Mouse (Mus musculus) spleen, postnatal 14 days (tissue): Measurements from ENCODE around the gene Ppp1ca.

Experiments used
- DNase-seq, 2 experiments: peaks; one replicate each; pipeline ENCODE4 v3.0.0; 2021 to 2022; ENCODE audit warnings: low spot score in 2 of 2

The Ppp1ca gene

GRCm38 (mm10) chr19:4211891-4212588, 20.2 kb downstream of the Ppp1ca start:
- DNase-seq, result no peak

GRCm38 (mm10) chr19:4213524-4213974, 21.7 kb downstream of the Ppp1ca start:
- no peak for DNase-seq

- peak; percentile 50 to 68 for DNase-seq
Observed at GRCm38 (mm10) chr19:4214071-4214770, 22.4 kb downstream of the Ppp1ca start, which contains the start of the genes Clcf1 and AC109138.7. Clcf1 (plus strand) TSS chr19:4214238. AC109138.7 (plus strand) TSS chr19:4214357.

- no peak for DNase-seq
Observed at GRCm38 (mm10) chr19:4214771-4215450, 23.0 kb downstream of the Ppp1ca start.

GRCm38 (mm10) chr19:4215451-4215840, 23.6 kb downstream of the Ppp1ca start:
- DNase-seq, result no peak

GRCm38 (mm10) chr19:4216041-4216685, 24.3 kb downstream of the Ppp1ca start:
- DNase-seq, result no peak

- no peak for DNase-seq
Observed at GRCm38 (mm10) chr19:4217140-4217539, 25.3 kb downstream of the Ppp1ca start.

GRCm38 (mm10) chr19:4217855-4218254, 26.0 kb downstream of the Ppp1ca start:
- DNase-seq, result no peak

GRCm38 (mm10) chr19:4218293-4218692, 26.4 kb downstream of the Ppp1ca start:
- DNase-seq, result no peak

- DNase-seq, result no peak
Observed at GRCm38 (mm10) chr19:4218784-4219183, 26.9 kb downstream of the Ppp1ca start.

GRCm38 (mm10) chr19:4219943-4220342, 28.1 kb downstream of the Ppp1ca start:
- DNase-seq, result no peak

GRCm38 (mm10) chr19:4220416-4220815, 28.6 kb downstream of the Ppp1ca start:
- no peak for DNase-seq

- no peak for DNase-seq
Observed at GRCm38 (mm10) chr19:4220957-4221743, 29.3 kb downstream of the Ppp1ca start.

GRCm38 (mm10) chr19:4222165-4222564, 30.3 kb downstream of the Ppp1ca start:
- DNase-seq, result no peak

- no peak for DNase-seq
Observed at GRCm38 (mm10) chr19:4226779-4227178, 34.9 kb downstream of the Ppp1ca start.

- DNase-seq, result no peak
Observed at GRCm38 (mm10) chr19:4227446-4227845, 35.6 kb downstream of the Ppp1ca start.

- peak in 1 of 2 experiments; percentile 67 for DNase-seq
Observed at GRCm38 (mm10) chr19:4227894-4228678, 36.2 kb downstream of the Ppp1ca start.

GRCm38 (mm10) chr19:4228891-4229290, 37.0 kb downstream of the Ppp1ca start:
- no peak for DNase-seq

GRCm38 (mm10) chr19:4229451-4230076, 37.7 kb downstream of the Ppp1ca start:
- no peak for DNase-seq

- DNase-seq, result no peak
Observed at GRCm38 (mm10) chr19:4230415-4230814, 38.5 kb downstream of the Ppp1ca start.
